Mouse (Mus musculus) heart, postnatal 10 days (tissue): ENCODE results near the gene Olfr378. TPM values are rescaled to one million over a fixed set of nuclear protein-coding genes. Genes with fewer than 3 reads are reported as not detected.

Experiments
- DNase-seq, 2 experiments: peaks; one replicate each; pipeline ENCODE4 v3.0.0; 2021
- intact Hi-C: fragments of 180-260 bp; cut with DNase I; formaldehyde crosslinking; loops from one replicate; pipeline ENCODE4 v1.15.1; 2025
- total RNA-seq, 2 experiments: library from RNA; stranded (reverse); gene quantifications; 2 replicates each; pipeline ENCODE4 v1.2.3; 2021

Gene Olfr378
- not detected for total RNA-seq

- no peak for DNase-seq
- intact Hi-C loops, result no loop called here
These were observed at the start of gene Olfr378 for GRCm38 (mm10) chr11:73428377-73428776. Olfr378 (minus strand) TSS chr11:73428477.

- intact Hi-C loops, result no loop called here
- DNase-seq, result no peak
These were observed 29.1 kb upstream of the Olfr378 start, which contains the start of gene Olfr380 for GRCm38 (mm10) chr11:73457408-73457807. Olfr380 (minus strand) TSS chr11:73457508.

GRCm38 (mm10) chr11:73399514-73399913 is 28.8 kb downstream of the Olfr378 start, which contains the start of gene Olfr1:
Olfr1 (minus strand) TSS chr11:73399614.
- intact Hi-C loops, result no loop called here

GRCm38 (mm10) chr11:73395374-73395773 is 32.9 kb downstream of the Olfr378 start:
- intact Hi-C loops, result no loop called here
- DNase-seq, result peak in 1 of 2 experiments; percentile 0

More at GRCm38 (mm10) chr11:73399514-73399913, 28.8 kb downstream of the Olfr378 start, which contains the start of gene Olfr1:
- DNase-seq, result no peak

Other genes with a start within 250 kb of the Olfr378 start
- gene Ctns, start 229.4 kb downstream of the Olfr378 start, total RNA-seq, result 10 to 100 TPM; 11.7 to 13.9 TPM
- gene Shpk, start 229.0 kb downstream of the Olfr378 start, total RNA-seq, result 1 to 10 TPM; 1.5 to 2.0 TPM
- not detected for gene Trpv1, start 194.2 kb downstream of the Olfr378 start, total RNA-seq
- under 1 TPM; 0.05 to 0.20 TPM for gene Trpv3, start 161.1 kb downstream of the Olfr378 start, total RNA-seq
- 1 to 10 TPM in 1 of 2 experiments, under 1 TPM in 1; 0.72 to 3.3 TPM for gene Aspa, start 98.9 kb downstream of the Olfr378 start, total RNA-seq
- gene Gm49340, start 98.7 kb downstream of the Olfr378 start, total RNA-seq, result not detected
- not detected for gene Spata22, start 98.7 kb downstream of the Olfr378 start, total RNA-seq
- gene Olfr20, start 77.7 kb downstream of the Olfr378 start, total RNA-seq, result not detected
- gene Olfr376, start 57.2 kb downstream of the Olfr378 start, total RNA-seq, result not detected
- not detected for gene Olfr1, start 28.9 kb downstream of the Olfr378 start, total RNA-seq
- not detected for gene Olfr380, start 29.0 kb upstream of the Olfr378 start, total RNA-seq
- not detected for gene Olfr381, start 63.1 kb upstream of the Olfr378 start, total RNA-seq
- gene Olfr382, start 88.7 kb upstream of the Olfr378 start, total RNA-seq, result not detected
- gene Olfr385, start 164.5 kb upstream of the Olfr378 start, total RNA-seq, result not detected
- not detected for gene Olfr384, start 170.1 kb upstream of the Olfr378 start, total RNA-seq